Mouse (Mus musculus): ENCODE measurements at regions not wholly inside any gene's neighbourhood (a gene's known extent, or its start where the extent isn't known, plus 50 kb on each side); places are given as distances from the start of the nearest gene placed in this dataset.

DNA sequence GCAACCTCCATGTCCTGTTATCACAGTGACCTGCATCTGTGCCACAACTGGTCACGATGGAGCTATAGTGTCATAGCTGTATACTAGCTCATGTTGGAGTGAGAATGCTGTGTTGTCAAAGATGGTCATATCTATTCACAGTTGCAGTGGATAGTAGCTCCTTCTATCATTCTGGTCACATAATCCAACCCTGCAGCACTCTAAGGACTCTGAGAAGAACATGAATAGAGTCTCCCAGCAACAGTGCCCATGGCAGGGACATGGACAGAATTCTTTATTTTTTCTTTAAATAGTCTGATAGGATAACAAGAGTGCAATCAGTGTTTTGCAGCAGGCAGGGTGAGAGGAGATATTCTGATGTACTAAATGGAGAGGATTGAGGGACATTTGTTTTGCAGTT lies 67.1 kb upstream of the Ednrb start:
- TF ChIP-seq CTCF (IDR thresholded peaks at IDR 0.05; ENCODE audit: low read depth): no peak
- TF ChIP-seq EP300 (IDR thresholded peaks at IDR 0.05; ENCODE audit: low read depth): no peak

All from liver, postnatal 0 days (tissue).